Mouse (Mus musculus) intestine, postnatal 0 days (tissue): ENCODE results near the gene Snx29. TPM values are rescaled to one million over a fixed set of nuclear protein-coding genes. Genes with fewer than 3 reads are reported as not detected.

Source experiments
- ATAC-seq: fragments of 200-750 bp; cut with Nextera tagmentation; 2 replicates; pipeline ENCODE4 v1.8.0; 2017; ENCODE audit warnings: mild to moderate bottlenecking, moderate TSS enrichment, moderate library complexity
- H3K27ac ChIP-seq: fragments of 300-500 bp; sonication (generic); 2 replicates; pipeline ENCODE4 v1.5.1; 2014; ENCODE audit warnings: mild to moderate bottlenecking, low read depth, low read length, moderate library complexity
- H3K27me3 ChIP-seq: fragments of 300-500 bp; sonication (generic); replicated peaks from 2 replicates; pipeline ENCODE4 v1.6.1; 2014; ENCODE audit warnings: low read length, mixed read lengths; ENCODE audit not compliant: control insufficient read depth, insufficient read depth
- H3K36me3 ChIP-seq: fragments of 300-500 bp; sonication (generic); 2 replicates; pipeline ENCODE4 v1.6.1; 2014; ENCODE audit warnings: mild to moderate bottlenecking, moderate library complexity; ENCODE audit not compliant: control insufficient read depth, insufficient read depth
- H3K4me1 ChIP-seq: fragments of 300-500 bp; sonication (generic); replicated peaks from 2 replicates; pipeline ENCODE4 v1.6.1; 2014; ENCODE audit warnings: antibody characterized with exemption, low read length, mixed read lengths; ENCODE audit not compliant: control insufficient read depth, insufficient read depth
- H3K4me2 ChIP-seq: fragments of 300-500 bp; sonication (generic); replicated peaks from 2 replicates; pipeline ENCODE4 v1.6.1; 2014; ENCODE audit warnings: low read depth, mild to moderate bottlenecking, moderate library complexity
- H3K4me3 ChIP-seq: fragments of 300-500 bp; sonication (generic); 2 replicates; pipeline ENCODE4 v1.5.1; 2014; ENCODE audit warnings: low read depth, low read length
- H3K9ac ChIP-seq: fragments of 300-500 bp; sonication (generic); 2 replicates; pipeline ENCODE4 v1.6.1; 2014; ENCODE audit warnings: mild to moderate bottlenecking, low read depth, low read length
- H3K9me3 ChIP-seq: fragments of 300-500 bp; sonication (generic); 2 replicates; pipeline ENCODE4 v1.6.1; 2016; ENCODE audit warnings: mixed run types; ENCODE audit not compliant: control insufficient read depth
- CTCF ChIP-seq: sonication (generic); IDR thresholded peaks from 2 replicates; pipeline ENCODE4 v1.5.1; 2016; ENCODE audit warnings: low read depth, mild to moderate bottlenecking, control low read depth, antibody characterized with exemption, moderate library complexity
- WGBS: fragments of 180-500 bp; shearing (Covaris S2); extraction: QIAGEN DNeasy Blood & Tissue Kit; methylation state at CpG from one replicate; pipeline ENCODE4 v1.1.7; 2014; 5-methylcytosine and 5-hydroxymethylcytosine counted together
- polyA plus RNA-seq: library from polyadenylated mRNA; unstranded; fragments of >200 nt; fragmentation: Nextera tagmentation; extraction: Ambion mirVana; gene quantifications from 2 replicates; pipeline ENCODE4 v1.2.1, GENCODE M21; 2015

Snx29 gene
- polyA plus RNA-seq, 1 experiment from 2014 or later = 1.9 TPM

DNA sequence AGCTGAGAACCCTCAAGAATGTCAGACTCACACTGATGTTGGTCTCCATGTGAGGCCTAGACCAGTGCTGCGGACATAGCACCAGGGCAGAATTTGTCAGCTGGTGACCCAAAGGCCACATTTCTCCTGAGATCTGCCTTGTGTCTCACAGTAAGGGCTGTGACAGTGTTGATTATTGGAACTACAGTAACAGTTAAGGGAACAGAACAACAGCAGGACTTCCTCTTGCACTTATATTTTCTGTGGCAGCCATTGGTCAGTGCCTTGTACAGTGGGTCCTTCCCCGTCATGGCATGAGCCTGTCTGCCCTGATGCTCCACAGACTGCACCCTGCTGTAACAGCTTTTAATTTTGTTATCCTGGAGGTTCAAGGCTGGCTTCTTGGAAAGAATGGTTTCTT is 403.2 kb downstream of the Snx29 start:
- WGBS = 93% methylated on average over 2 of the region's 2 CpGs
- Histone ChIP-seq H3K36me3 (no peaks in the 10 kb centered on the region), H3K4me1 (no peaks in the 10 kb centered on the region), H3K4me2 (no peak overlapping the region), H3K9me3 (no peaks in the 10 kb centered on the region), H3K27ac (no peak overlapping the region), H3K9ac (no peak overlapping the region), H3K4me3 (no peak overlapping the region), H3K27me3 (no peaks in the 10 kb centered on the region)
- no peak for ATAC-seq
- no peak for TF ChIP-seq CTCF

- Histone ChIP-seq H3K27ac (no peak overlapping the region), H3K4me3 (no peak overlapping the region), H3K9me3 (no peaks in the 10 kb centered on the region), H3K27me3 (no peaks in the 10 kb centered on the region), H3K4me1 (no peaks in the 10 kb centered on the region), H3K4me2 (no peak overlapping the region), H3K9ac (no peak overlapping the region), H3K36me3 (no peaks in the 10 kb centered on the region)
- WGBS = 91% methylated on average over 9 of the region's 9 CpGs
- no peak for ATAC-seq
- no peak for TF ChIP-seq CTCF
Measured at GRCm38 (mm10) chr16:11727331-11727730, 404.6 kb downstream of the Snx29 start.

DNA sequence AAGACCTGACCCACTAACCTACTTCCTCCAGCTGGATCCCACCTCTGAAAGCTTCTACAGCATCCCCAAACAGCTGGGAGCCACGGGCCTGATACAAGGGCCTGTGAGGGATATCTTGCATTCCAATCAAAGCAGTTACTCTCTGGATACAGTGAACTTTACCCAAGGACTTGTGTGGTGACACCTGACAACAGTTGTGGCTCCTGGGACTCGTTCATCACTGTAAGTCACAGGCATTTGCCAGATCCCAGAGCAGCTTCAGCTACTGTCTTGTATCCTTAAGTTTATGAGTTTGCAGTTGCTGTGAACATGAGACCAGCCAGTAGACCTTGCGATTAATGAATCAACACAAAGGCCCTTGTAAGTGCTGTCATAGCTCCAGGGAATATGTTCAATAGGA is 405.4 kb downstream of the Snx29 start:
- no peak for TF ChIP-seq CTCF
- H3K27ac ChIP-seq = no peak overlapping the region
- no peaks in the 10 kb centered on the region for H3K4me1 ChIP-seq
- no peak for ATAC-seq
- no peak overlapping the region for H3K4me3 ChIP-seq
- H3K36me3 ChIP-seq = no peaks in the 10 kb centered on the region
- H3K9me3 ChIP-seq = no peaks in the 10 kb centered on the region
- no peaks in the 10 kb centered on the region for H3K27me3 ChIP-seq
- H3K9ac ChIP-seq = no peak overlapping the region
- H3K4me2 ChIP-seq = no peak overlapping the region
- 60% methylated on average over 3 of the region's 3 CpGs for WGBS

GRCm38 (mm10) chr16:11728627-11729026 is 405.9 kb downstream of the Snx29 start:
- H3K27ac ChIP-seq = no peak overlapping the region
- no peaks in the 10 kb centered on the region for H3K4me1 ChIP-seq
- no peaks in the 10 kb centered on the region for H3K9me3 ChIP-seq
- H3K27me3 ChIP-seq = no peaks in the 10 kb centered on the region
- no peak overlapping the region for H3K4me2 ChIP-seq
- H3K36me3 ChIP-seq = no peaks in the 10 kb centered on the region
- 68% methylated on average over 3 of the region's 3 CpGs for WGBS
- ATAC-seq = no peak
- H3K4me3 ChIP-seq = no peak overlapping the region
- no peak overlapping the region for H3K9ac ChIP-seq
- TF ChIP-seq CTCF = no peak

GRCm38 (mm10) chr16:11729111-11729510 is 406.4 kb downstream of the Snx29 start:
- Histone ChIP-seq H3K4me2 (no peak overlapping the region), H3K36me3 (no peaks in the 10 kb centered on the region), H3K27me3 (no peaks in the 10 kb centered on the region), H3K9me3 (no peaks in the 10 kb centered on the region), H3K4me3 (no peak overlapping the region), H3K9ac (no peak overlapping the region), H3K27ac (no peak overlapping the region), H3K4me1 (no peaks in the 10 kb centered on the region)
- WGBS = 80% methylated on average over 6 of the region's 6 CpGs
- ATAC-seq = no peak
- no peak for TF ChIP-seq CTCF

GRCm38 (mm10) chr16:11729815-11730214 is 407.1 kb downstream of the Snx29 start:
- Histone ChIP-seq H3K9ac (no peak overlapping the region), H3K9me3 (no peaks in the 10 kb centered on the region), H3K36me3 (no peaks in the 10 kb centered on the region), H3K4me2 (no peak overlapping the region), H3K27ac (no peak overlapping the region), H3K4me3 (no peak overlapping the region), H3K4me1 (no peaks in the 10 kb centered on the region), H3K27me3 (no peaks in the 10 kb centered on the region)
- TF ChIP-seq CTCF = no peak
- WGBS = 87% methylated on average over 5 of the region's 5 CpGs
- no peak for ATAC-seq

GRCm38 (mm10) chr16:11731014-11731535 is 408.4 kb downstream of the Snx29 start:
- 76% methylated on average over 5 of the region's 5 CpGs for WGBS

More at GRCm38 (mm10) chr16:11731014-11731535, 408.4 kb downstream of the Snx29 start:
- Histone ChIP-seq H3K4me1 (no peaks in the 10 kb centered on the region), H3K9me3 (no peaks in the 10 kb centered on the region), H3K27me3 (no peaks in the 10 kb centered on the region), H3K9ac (no peak overlapping the region), H3K27ac (no peak overlapping the region), H3K36me3 (no peaks in the 10 kb centered on the region), H3K4me2 (no peak overlapping the region), H3K4me3 (no peak overlapping the region)
- ATAC-seq = no peak
- TF ChIP-seq CTCF = no peak
